Mouse (Mus musculus) kidney, adult 2 months (tissue): Measurements from ENCODE around the gene Gon4l.

Experiments used
- CTCF ChIP-seq: fragments of 200-500 bp; conservative IDR thresholded peaks from 2 replicates; pipeline ENCODE4 v1.5.1; 2011; ENCODE audit warnings: low read depth, mild to moderate bottlenecking, control low read depth, low read length, moderate library complexity, mixed read lengths; ENCODE audit not compliant: insufficient read depth, insufficient read length
- POLR2A ChIP-seq: fragments of 200-500 bp; IDR thresholded peaks from one replicate; pipeline ENCODE4 v1.6.1; 2011; ENCODE audit warnings: low read depth, low read length, control low read depth

GRCm38 (mm10) chr3:88939749-88940148, 104.7 kb downstream of the Gon4l start:
- no peak for TF ChIP-seq POLR2A
- TF ChIP-seq CTCF, result 0 out of 2 replicates have a peak, but pooled peaks have one; percentile 29
